Mouse (Mus musculus): ENCODE results near the gene Mypop. TPM values are rescaled to one million over a fixed set of nuclear protein-coding genes. Genes with fewer than 3 reads are reported as not detected.

Gene Mypop
- polyA plus RNA-seq (2015; fragmentation: Nextera tagmentation; extraction: Ambion mirVana): 0.15 and 0.55 TPM in 2 replicates

DNA sequence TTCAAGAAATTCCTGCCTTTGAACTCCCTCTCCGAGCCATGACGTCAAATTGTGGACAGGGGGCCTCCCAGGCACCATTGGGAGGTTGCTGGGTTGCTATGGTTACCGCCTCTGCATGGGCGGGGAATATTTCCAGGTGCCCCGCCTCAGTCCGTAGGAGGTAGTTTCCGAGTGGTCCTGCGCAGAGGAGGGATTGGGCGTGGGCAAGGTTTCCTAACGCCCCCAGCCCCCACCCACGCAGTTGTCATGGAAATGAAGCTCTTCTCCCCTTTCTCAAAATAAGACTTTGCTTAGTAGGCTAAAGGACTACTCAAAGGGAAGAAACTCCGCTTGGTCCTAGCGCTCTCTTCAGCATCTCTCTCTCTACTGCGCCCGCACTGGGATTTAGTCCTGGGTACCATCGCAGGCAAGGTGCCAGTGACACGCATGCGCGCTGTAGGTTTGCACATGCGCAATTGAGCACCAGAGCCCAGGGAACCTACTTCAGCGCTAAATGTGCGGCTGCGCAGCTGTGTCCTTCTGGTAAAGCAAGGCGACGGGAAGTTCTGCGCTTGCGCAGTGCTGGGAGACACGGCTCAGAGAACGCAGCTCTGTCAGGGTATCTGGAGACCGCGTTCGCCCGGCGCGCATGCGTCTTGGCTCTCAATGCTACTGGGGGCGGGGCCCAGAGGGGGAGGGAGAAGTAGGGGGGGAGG, at the start of gene Mypop:
Gene Mypop (plus strand): TSS at position 645 of the 695 bp plus-strand sequence.
- H3K4me3 ChIP-seq (replicated peaks): peak within 1 kb of the TSS; percentile 54
- peak; percentile 88 for ATAC-seq (ENCODE audit: insufficient read depth)
- H3K9ac ChIP-seq: no peak within 1 kb of the TSS
- H3K4me2 ChIP-seq: peak within 1 kb of the TSS; percentile 78
- peaks cover 27% of the 10 kb centered on the region for H3K4me1 ChIP-seq (replicated peaks)
- no peaks in the 10 kb centered on the region; the same call in 1 of the 2 replicates for H3K36me3 ChIP-seq (replicated peaks)
- no peaks in the 10 kb centered on the region for H3K9me3 ChIP-seq (replicated peaks)
- under 1% methylated on average over 37 of the region's 37 CpGs for WGBS (ENCODE audit: insufficient replicate concordance)
- H3K27ac ChIP-seq (replicated peaks): no peak within 1 kb of the TSS
- peaks cover 69% of the 10 kb centered on the region for H3K27me3 ChIP-seq

DNA sequence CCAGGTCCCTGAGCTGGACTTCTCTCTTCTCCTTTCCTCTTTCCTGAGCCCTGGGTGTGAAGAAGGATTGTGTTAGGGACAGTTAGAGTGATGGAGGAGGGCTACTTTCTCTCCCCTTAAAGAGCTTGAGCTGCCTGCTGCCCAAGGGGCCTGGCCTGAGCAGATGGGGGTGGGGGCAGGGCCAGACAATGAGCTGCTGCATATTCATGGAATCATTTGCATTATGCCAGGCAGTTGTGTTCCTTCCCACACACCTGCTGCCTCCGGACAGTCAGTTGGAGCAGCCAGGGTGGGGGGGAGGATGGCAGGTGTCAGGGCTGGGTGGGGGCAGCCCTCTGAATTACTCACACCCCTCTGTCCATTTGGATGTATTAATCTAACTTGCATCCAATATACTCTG, 48.7 kb upstream of the Mypop start:
- Histone ChIP-seq H3K4me1 (replicated peaks) (no peaks in the 10 kb centered on the region), H3K27ac (replicated peaks) (no peak overlapping the region), H3K36me3 (replicated peaks) (no peaks in the 10 kb centered on the region), H3K9ac (no peak overlapping the region), H3K9me3 (replicated peaks) (no peaks in the 10 kb centered on the region), H3K27me3 (peaks cover 9% of the 10 kb centered on the region; the same call in 1 of the 2 replicates), H3K4me2 (no peak overlapping the region), H3K4me3 (replicated peaks) (no peak overlapping the region)
- ATAC-seq (ENCODE audit: insufficient read depth): no peak
- WGBS (ENCODE audit: insufficient replicate concordance): 40% methylated on average over 1 of the region's 1 CpGs

DNA sequence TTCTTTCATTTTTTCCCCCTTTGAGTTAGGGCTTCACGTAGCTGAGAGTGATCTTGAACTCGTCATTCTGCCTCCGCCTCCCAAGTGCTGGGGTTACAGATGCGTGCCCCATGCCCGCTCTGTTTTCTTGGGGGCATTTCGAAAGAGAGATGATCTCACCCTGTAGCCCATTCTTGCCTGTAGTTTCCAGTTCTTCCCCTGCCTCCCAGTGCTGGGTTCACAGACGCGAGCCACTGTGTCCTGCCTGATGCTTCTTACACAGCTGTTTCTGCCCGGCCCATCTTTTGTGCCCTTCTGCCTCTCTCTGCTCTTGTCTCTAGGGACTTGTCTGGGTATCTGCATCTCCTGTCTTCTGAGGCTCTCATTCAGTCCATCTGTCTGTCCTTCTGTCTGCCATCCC, 48.2 kb upstream of the Mypop start:
- no peak overlapping the region for H3K4me3 ChIP-seq (replicated peaks)
- WGBS (ENCODE audit: insufficient replicate concordance): 47% methylated on average over 9 of the region's 9 CpGs
- no peak for ATAC-seq (ENCODE audit: insufficient read depth)
- no peaks in the 10 kb centered on the region for H3K9me3 ChIP-seq (replicated peaks)
- no peak overlapping the region for H3K9ac ChIP-seq
- H3K4me1 ChIP-seq (replicated peaks): no peaks in the 10 kb centered on the region
- no peak overlapping the region for H3K4me2 ChIP-seq
- H3K36me3 ChIP-seq (replicated peaks): no peaks in the 10 kb centered on the region
- peaks cover 9% of the 10 kb centered on the region; the same call in 1 of the 2 replicates for H3K27me3 ChIP-seq
- H3K27ac ChIP-seq (replicated peaks): no peak overlapping the region

DNA sequence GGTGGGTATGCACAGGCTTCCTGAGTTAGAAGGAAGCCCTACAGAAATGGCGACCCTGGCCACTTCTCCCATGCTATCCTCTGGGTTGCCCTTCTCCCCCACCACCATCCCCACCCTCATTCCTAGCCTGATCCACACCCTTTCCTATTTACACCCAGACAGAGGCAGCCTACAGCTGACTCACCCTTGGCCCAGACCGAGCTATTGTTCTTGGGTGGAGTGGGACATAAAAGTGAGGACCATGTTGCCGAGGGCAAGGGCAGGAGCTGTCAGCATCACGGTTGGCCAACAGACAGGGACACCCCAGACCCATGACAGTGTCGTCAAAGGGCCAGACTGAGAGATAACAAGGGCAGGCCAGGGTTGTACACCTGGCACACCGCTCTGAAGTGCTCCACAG, 42.9 kb upstream of the Mypop start:
- no peaks in the 10 kb centered on the region for H3K36me3 ChIP-seq (replicated peaks)
- ATAC-seq (ENCODE audit: insufficient read depth): no peak
- H3K9me3 ChIP-seq (replicated peaks): no peaks in the 10 kb centered on the region
- H3K9ac ChIP-seq: no peak overlapping the region
- peaks cover 14% of the 10 kb centered on the region; the same call in 1 of the 2 replicates for H3K27me3 ChIP-seq
- 40% methylated on average over 6 of the region's 6 CpGs for WGBS (ENCODE audit: insufficient replicate concordance)
- no peaks in the 10 kb centered on the region for H3K4me1 ChIP-seq (replicated peaks)
- H3K27ac ChIP-seq (replicated peaks): no peak overlapping the region
- H3K4me2 ChIP-seq: no peak overlapping the region
- no peak overlapping the region for H3K4me3 ChIP-seq (replicated peaks)

DNA sequence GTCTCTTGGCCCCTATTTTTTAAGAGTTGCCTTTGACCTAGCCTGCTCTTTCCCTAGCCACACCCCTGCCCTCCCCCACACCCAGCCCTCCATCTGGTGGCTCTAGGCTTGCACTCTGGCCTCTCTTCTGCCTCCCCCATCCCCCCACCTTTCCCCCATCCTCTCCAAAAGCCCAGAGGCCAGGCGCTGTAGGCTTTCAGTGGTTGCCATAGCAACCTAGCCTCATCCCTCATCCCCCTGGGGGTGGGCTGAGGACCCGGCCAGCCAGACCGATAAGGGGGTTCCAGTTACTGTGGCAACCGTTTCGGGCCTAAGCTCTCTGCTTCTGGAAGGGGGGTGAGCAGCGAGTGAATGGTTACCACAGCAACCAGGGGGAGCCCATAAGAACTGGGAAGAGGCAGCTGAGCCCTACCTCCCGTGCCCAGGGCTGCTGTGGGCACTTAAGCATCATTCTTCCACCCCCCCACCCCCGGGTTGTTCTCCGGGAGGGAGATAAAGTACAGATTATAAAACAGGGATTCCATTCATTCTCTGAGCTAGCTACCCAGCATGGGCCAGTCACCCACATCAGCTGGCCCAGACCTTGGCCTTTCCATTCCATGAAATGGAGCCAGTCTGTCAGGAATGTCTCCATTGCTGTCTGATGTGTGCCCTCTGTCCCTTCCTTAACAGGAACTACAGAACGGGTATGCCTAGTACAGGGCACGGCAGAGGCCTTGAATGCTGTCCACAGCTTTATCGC, 41.1 kb upstream of the Mypop start:
- ATAC-seq (ENCODE audit: insufficient read depth): no peak
- H3K4me3 ChIP-seq (replicated peaks): no peak overlapping the region
- 31% methylated on average over 12 of the region's 12 CpGs for WGBS (ENCODE audit: insufficient replicate concordance)

DNA sequence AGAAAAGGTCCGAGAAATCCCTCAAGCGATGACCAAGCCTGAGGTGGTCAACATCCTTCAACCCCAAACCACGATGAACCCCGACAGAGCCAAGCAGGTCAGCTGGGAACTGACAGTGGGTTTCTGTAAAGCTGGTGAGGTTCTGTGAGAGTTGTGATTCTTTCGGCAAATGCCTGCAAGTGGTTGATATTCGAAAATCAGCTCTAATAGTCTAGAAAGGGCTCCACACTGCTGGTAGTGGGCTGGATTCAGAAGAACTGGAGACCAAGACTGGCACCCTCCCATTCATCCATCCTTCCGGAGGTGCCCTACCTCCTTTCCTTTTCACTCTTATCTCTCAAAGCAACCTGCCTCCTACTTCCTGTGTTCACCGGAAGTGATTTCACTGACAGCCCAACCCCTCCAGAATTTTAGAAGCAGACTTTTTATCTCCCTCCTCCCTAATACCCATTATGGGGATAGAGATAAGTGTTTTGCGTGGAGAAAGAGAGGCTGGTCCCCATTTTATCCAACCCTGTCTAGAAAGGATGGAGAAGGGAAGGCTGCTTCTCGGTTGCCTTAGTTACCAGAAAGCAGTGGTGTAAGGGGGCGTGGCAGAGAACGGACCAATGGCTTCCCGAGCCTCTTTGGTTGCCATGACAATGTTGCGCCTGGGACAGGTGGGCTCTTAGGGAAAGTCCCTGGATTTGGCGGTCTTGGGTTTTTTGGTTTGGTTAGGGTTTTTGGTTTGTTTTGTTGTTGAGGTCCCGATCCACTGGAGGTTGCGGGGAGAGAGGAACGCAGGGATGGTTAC, 40.3 kb upstream of the Mypop start:
- H3K27me3 ChIP-seq: peaks cover 19% of the 10 kb centered on the region
- no peaks in the 10 kb centered on the region for H3K36me3 ChIP-seq (replicated peaks)
- no peak overlapping the region for H3K27ac ChIP-seq (replicated peaks)
- ATAC-seq (ENCODE audit: insufficient read depth): no peak
- no peak overlapping the region for H3K4me3 ChIP-seq (replicated peaks)
- WGBS (ENCODE audit: insufficient replicate concordance): 9% methylated on average over 18 of the region's 18 CpGs
- H3K4me1 ChIP-seq (replicated peaks): no peaks in the 10 kb centered on the region
- H3K4me2 ChIP-seq: no peak overlapping the region
- H3K9me3 ChIP-seq (replicated peaks): no peaks in the 10 kb centered on the region
- no peak overlapping the region for H3K9ac ChIP-seq

More for the DNA sequence above, 41.1 kb upstream of the Mypop start:
- Histone ChIP-seq H3K9me3 (replicated peaks) (no peaks in the 10 kb centered on the region), H3K4me2 (no peak overlapping the region), H3K4me1 (replicated peaks) (no peaks in the 10 kb centered on the region), H3K36me3 (replicated peaks) (no peaks in the 10 kb centered on the region), H3K27ac (replicated peaks) (no peak overlapping the region), H3K9ac (no peak overlapping the region), H3K27me3 (peaks cover 14% of the 10 kb centered on the region; the same call in 1 of the 2 replicates)

DNA sequence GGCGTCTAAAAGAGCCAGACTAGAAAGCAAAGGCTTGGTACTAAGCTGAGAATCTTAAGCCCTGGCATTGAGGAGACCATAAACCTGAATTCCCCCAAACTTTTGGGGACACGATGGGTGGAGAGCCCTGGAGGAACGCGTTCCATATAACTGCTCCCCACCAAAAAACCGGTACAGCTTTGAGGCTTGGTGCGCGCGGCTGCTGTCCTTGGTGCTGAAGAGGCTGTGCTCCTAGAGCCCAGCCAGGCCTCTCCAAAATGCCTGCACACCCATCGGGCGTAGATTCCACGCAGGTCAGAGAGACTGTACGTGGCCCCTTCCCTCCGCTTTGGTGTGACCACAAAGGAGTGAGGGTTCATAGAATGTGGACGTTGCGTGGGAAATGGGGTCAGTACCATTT, 39.6 kb upstream of the Mypop start:
- ATAC-seq (ENCODE audit: insufficient read depth): no peak
- H3K27ac ChIP-seq (replicated peaks): no peak overlapping the region
- no peak overlapping the region for H3K4me3 ChIP-seq (replicated peaks)
- 11% methylated on average over 15 of the region's 15 CpGs for WGBS (ENCODE audit: insufficient replicate concordance)
- H3K4me1 ChIP-seq (replicated peaks): no peaks in the 10 kb centered on the region
- H3K9me3 ChIP-seq (replicated peaks): no peaks in the 10 kb centered on the region
- peaks cover 26% of the 10 kb centered on the region for H3K27me3 ChIP-seq
- no peaks in the 10 kb centered on the region for H3K36me3 ChIP-seq (replicated peaks)
- H3K9ac ChIP-seq: no peak overlapping the region
- H3K4me2 ChIP-seq: no peak overlapping the region

DNA sequence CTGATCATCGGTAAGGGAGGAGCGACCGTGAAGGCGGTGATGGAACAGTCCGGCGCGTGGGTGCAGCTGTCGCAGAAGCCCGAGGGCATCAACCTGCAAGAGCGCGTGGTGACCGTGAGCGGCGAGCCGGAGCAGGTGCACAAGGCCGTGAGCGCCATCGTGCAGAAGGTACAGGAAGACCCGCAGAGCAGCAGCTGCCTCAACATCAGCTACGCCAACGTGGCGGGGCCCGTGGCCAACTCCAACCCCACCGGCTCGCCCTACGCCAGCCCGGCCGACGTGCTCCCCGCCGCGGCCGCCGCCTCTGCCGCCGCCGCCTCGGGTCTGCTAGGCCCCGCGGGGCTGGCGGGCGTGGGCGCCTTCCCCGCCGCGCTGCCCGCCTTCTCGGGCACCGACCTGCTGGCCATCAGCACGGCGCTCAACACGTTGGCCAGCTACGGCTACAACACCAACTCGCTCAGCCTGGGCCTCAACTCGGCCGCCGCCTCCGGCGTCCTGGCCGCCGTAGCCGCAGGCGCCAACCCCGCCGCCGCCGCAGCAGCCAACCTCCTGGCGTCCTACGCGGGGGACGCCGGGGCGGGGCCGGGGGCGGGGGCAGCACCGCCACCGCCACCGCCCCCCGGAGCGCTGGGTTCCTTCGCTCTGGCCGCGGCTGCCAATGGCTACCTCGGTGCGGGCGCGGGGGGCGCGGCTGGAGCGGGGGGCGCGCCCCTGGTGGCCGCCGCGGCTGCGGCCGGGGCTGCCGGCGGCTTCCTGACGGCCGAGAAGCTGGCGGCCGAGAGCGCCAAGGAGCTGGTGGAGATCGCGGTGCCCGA, 33.3 kb upstream of the Mypop start:
- H3K27me3 ChIP-seq: peaks cover 81% of the 10 kb centered on the region
- 2% methylated on average over 102 of the region's 107 CpGs for WGBS (ENCODE audit: insufficient replicate concordance)
- H3K9me3 ChIP-seq (replicated peaks): no peaks in the 10 kb centered on the region
- H3K36me3 ChIP-seq (replicated peaks): no peaks in the 10 kb centered on the region
- no peak overlapping the region for H3K9ac ChIP-seq
- ATAC-seq (ENCODE audit: insufficient read depth): peak; percentile 60
- peak overlapping the region; percentile 75 for H3K4me2 ChIP-seq
- H3K4me3 ChIP-seq (replicated peaks): peak overlapping the region; percentile 53
- H3K27ac ChIP-seq (replicated peaks): no peak overlapping the region
- H3K4me1 ChIP-seq (replicated peaks): peaks cover 16% of the 10 kb centered on the region

DNA sequence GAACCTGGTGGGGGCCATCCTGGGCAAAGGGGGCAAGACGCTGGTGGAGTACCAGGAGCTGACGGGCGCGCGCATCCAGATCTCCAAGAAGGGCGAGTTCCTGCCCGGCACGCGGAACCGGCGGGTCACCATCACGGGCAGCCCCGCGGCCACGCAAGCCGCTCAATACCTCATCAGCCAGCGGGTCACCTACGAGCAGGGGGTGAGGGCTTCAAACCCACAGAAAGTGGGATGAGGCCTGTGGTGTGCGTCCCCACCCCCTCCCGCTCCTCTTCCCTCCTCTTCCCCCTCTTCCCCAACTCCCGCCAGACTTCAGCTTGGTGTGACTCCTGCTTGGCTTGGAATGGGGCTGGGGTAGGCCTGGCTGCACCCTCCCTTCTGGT, 32.7 kb upstream of the Mypop start:
- 0 out of 2 replicates have a peak, but pooled peaks have one; percentile 31 for ATAC-seq (ENCODE audit: insufficient read depth)
- H3K36me3 ChIP-seq (replicated peaks): no peaks in the 10 kb centered on the region
- 2% methylated on average over 21 of the region's 21 CpGs for WGBS (ENCODE audit: insufficient replicate concordance)
- H3K27ac ChIP-seq (replicated peaks): no peak overlapping the region
- H3K4me2 ChIP-seq: peak overlapping the region; percentile 75
- no peaks in the 10 kb centered on the region for H3K9me3 ChIP-seq (replicated peaks)
- peaks cover 87% of the 10 kb centered on the region for H3K27me3 ChIP-seq
- peaks cover 17% of the 10 kb centered on the region for H3K4me1 ChIP-seq (replicated peaks)
- no peak overlapping the region for H3K9ac ChIP-seq
- peak overlapping the region; percentile 53 for H3K4me3 ChIP-seq (replicated peaks)

DNA sequence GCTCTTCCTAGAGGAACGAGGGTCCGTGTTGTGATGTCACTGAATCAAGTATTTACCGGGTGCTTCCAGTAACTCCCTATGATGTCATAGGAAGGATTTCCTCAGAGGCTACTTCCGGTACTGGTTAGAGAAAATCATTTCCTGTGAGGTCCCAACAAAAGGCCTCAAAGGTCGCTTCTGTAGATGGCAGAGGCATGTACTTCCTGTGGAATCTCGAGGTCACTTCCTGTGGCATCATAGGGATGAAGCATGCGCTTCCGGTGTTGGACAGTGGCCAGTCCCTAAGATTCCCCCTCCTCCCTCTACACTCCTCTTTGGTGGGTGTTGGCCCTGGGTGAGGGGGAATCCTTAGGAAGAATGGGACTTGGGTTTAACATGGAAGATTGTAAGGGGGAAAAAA, 31.6 kb upstream of the Mypop start:
- Histone ChIP-seq H3K4me1 (replicated peaks) (peaks cover 17% of the 10 kb centered on the region), H3K4me2 (no peak overlapping the region), H3K27ac (replicated peaks) (no peak overlapping the region), H3K9me3 (replicated peaks) (no peaks in the 10 kb centered on the region), H3K36me3 (replicated peaks) (no peaks in the 10 kb centered on the region), H3K27me3 (peaks cover 94% of the 10 kb centered on the region), H3K4me3 (replicated peaks) (no peak overlapping the region), H3K9ac (no peak overlapping the region)
- no peak for ATAC-seq (ENCODE audit: insufficient read depth)
- 13% methylated on average over 8 of the region's 8 CpGs for WGBS (ENCODE audit: insufficient replicate concordance)
